Mouse (Mus musculus) intestine, postnatal 0 days (tissue): ENCODE measurements at regions not wholly inside any gene's neighbourhood (a gene's known extent, or its start where the extent isn't known, plus 50 kb on each side); places are given as distances from the start of the nearest gene placed in this dataset.

Source experiments
- ATAC-seq: fragments of 200-750 bp; cut with Nextera tagmentation; 2 replicates; pipeline ENCODE4 v1.8.0; 2017; ENCODE audit warnings: mild to moderate bottlenecking, moderate TSS enrichment, moderate library complexity
- H3K27ac ChIP-seq: fragments of 300-500 bp; sonication (generic); 2 replicates; pipeline ENCODE4 v1.5.1; 2014; ENCODE audit warnings: mild to moderate bottlenecking, low read depth, low read length, moderate library complexity
- H3K27me3 ChIP-seq: fragments of 300-500 bp; sonication (generic); replicated peaks from 2 replicates; pipeline ENCODE4 v1.6.1; 2014; ENCODE audit warnings: low read length, mixed read lengths; ENCODE audit not compliant: control insufficient read depth, insufficient read depth
- H3K36me3 ChIP-seq: fragments of 300-500 bp; sonication (generic); 2 replicates; pipeline ENCODE4 v1.6.1; 2014; ENCODE audit warnings: mild to moderate bottlenecking, moderate library complexity; ENCODE audit not compliant: control insufficient read depth, insufficient read depth
- H3K4me1 ChIP-seq: fragments of 300-500 bp; sonication (generic); replicated peaks from 2 replicates; pipeline ENCODE4 v1.6.1; 2014; ENCODE audit warnings: antibody characterized with exemption, low read length, mixed read lengths; ENCODE audit not compliant: control insufficient read depth, insufficient read depth
- H3K4me2 ChIP-seq: fragments of 300-500 bp; sonication (generic); replicated peaks from 2 replicates; pipeline ENCODE4 v1.6.1; 2014; ENCODE audit warnings: low read depth, mild to moderate bottlenecking, moderate library complexity
- H3K4me3 ChIP-seq: fragments of 300-500 bp; sonication (generic); 2 replicates; pipeline ENCODE4 v1.5.1; 2014; ENCODE audit warnings: low read depth, low read length
- H3K9ac ChIP-seq: fragments of 300-500 bp; sonication (generic); 2 replicates; pipeline ENCODE4 v1.6.1; 2014; ENCODE audit warnings: mild to moderate bottlenecking, low read depth, low read length
- H3K9me3 ChIP-seq: fragments of 300-500 bp; sonication (generic); 2 replicates; pipeline ENCODE4 v1.6.1; 2016; ENCODE audit warnings: mixed run types; ENCODE audit not compliant: control insufficient read depth
- CTCF ChIP-seq: sonication (generic); IDR thresholded peaks from 2 replicates; pipeline ENCODE4 v1.5.1; 2016; ENCODE audit warnings: low read depth, mild to moderate bottlenecking, control low read depth, antibody characterized with exemption, moderate library complexity
- whole genome bisulfite sequencing: fragments of 180-500 bp; shearing (Covaris S2); extraction: QIAGEN DNeasy Blood & Tissue Kit; methylation state at CpG from one replicate; pipeline ENCODE4 v1.1.7; 2014; 5-methylcytosine and 5-hydroxymethylcytosine counted together

DNA sequence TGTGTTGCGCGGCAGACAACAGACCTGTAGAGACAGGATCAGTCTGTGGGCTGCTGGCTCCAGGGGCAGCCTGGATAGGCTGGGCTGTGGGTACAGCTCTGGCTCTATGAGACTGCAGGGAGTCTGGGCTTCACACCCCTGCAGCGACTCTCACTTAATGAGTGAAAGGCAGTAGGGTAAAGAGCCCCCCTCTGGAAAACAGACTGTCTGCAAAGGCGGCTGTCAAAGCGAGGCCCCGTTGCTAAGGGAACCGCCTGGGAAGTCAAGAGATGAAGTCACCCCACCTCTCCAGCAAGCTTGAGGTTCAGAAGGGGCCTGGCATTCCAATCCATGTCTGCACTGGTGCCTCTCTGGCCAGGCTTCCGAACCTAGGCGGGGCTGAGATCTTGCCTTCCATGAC, 139.7 kb upstream of the Mvb12b start:
- Histone ChIP-seq H3K4me1 (no peaks in the 10 kb centered on the region), H3K9ac (no peak overlapping the region), H3K27me3 (no peaks in the 10 kb centered on the region), H3K36me3 (no peaks in the 10 kb centered on the region), H3K9me3 (no peaks in the 10 kb centered on the region), H3K4me2 (no peak overlapping the region), H3K4me3 (no peak overlapping the region), H3K27ac (no peak overlapping the region)
- no peak for TF ChIP-seq CTCF
- ATAC-seq = no peak
- 30% methylated on average over 9 of the region's 9 CpGs for WGBS

DNA sequence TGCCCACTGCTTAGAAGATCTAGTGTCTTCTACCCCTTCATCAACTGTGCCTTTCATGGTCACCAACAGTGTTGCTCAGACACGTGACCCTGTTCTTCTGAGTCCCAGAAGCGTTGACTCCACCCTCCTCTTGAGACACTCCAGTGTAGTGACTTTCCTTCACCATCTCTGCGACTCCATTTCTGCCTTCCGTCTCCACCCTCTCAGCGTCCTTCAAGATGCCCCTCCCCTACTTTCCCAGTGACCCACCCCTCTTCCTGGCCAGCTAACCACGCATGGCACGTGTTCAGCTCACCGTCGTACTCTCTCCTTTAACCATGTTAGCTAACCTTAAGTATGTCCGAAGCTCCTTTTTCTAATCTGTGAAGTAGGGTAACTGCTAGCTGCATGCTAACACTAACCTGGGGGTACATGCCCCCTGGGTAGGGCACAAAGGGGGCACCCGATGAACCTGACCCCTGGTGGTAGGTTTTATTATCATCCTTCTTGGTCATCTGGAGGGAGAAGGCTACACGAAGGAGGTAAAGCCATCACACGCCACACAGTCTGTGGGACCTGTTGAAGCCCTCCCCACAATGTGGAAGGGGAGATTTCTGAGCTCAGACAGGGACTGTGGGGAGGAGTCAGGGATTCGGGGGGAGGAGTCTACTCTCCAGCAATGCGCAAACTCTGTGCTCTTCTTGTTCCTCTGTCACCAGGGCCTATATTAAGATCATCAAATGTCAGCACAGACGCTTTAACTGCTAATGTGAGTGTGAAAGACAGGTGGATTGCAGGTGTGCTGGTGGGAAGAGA, 139.0 kb upstream of the Mvb12b start:
- Histone ChIP-seq H3K36me3 (no peaks in the 10 kb centered on the region), H3K4me2 (no peak overlapping the region), H3K4me1 (no peaks in the 10 kb centered on the region), H3K9ac (no peak overlapping the region), H3K9me3 (no peaks in the 10 kb centered on the region), H3K27me3 (no peaks in the 10 kb centered on the region), H3K27ac (no peak overlapping the region), H3K4me3 (no peak overlapping the region)
- WGBS = 73% methylated on average over 16 of the region's 16 CpGs
- no peak for ATAC-seq
- no peak for TF ChIP-seq CTCF

- Histone ChIP-seq H3K9me3 (no peaks in the 10 kb centered on the region), H3K36me3 (no peaks in the 10 kb centered on the region), H3K27me3 (no peaks in the 10 kb centered on the region), H3K4me1 (no peaks in the 10 kb centered on the region), H3K27ac (no peak overlapping the region), H3K4me2 (no peak overlapping the region), H3K4me3 (no peak overlapping the region), H3K9ac (no peak overlapping the region)
- no peak for ATAC-seq
- TF ChIP-seq CTCF = peak; percentile 62
- WGBS = 63% methylated on average over 10 of the region's 10 CpGs
Measured at GRCm38 (mm10) chr2:34025715-34026360, 138.1 kb upstream of the Mvb12b start.

DNA sequence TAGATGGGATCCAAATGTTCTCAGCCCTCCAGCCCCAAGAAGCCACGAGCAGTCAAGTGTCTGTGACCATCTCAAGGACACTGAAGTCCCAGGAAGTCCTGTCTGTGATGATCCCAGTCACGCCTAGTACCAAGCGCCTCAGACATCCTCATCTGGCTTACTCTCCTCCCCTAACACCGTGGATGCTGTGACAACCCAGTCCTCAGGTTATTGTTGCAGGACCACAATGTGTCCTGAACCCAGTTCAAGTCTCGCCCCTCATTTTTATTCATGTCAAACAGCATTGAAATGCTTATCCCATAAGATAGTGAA, 129.4 kb upstream of the Mvb12b start:
- Histone ChIP-seq H3K4me2 (no peak overlapping the region), H3K4me1 (no peaks in the 10 kb centered on the region), H3K27me3 (no peaks in the 10 kb centered on the region), H3K27ac (no peak overlapping the region), H3K4me3 (no peak overlapping the region), H3K9me3 (no peaks in the 10 kb centered on the region), H3K36me3 (no peaks in the 10 kb centered on the region), H3K9ac (no peak overlapping the region)
- no peak for TF ChIP-seq CTCF
- ATAC-seq = no peak
- 66% methylated on average over 5 of the region's 5 CpGs for WGBS

- H3K27me3 ChIP-seq = no peaks in the 10 kb centered on the region
- no peaks in the 10 kb centered on the region for H3K9me3 ChIP-seq
- H3K36me3 ChIP-seq = no peaks in the 10 kb centered on the region
- H3K4me2 ChIP-seq = no peak overlapping the region
- no peak overlapping the region for H3K9ac ChIP-seq
- ATAC-seq = no peak
- 60% methylated on average over 19 of the region's 20 CpGs for WGBS
- no peaks in the 10 kb centered on the region for H3K4me1 ChIP-seq
- TF ChIP-seq CTCF = no peak
- H3K4me3 ChIP-seq = no peak overlapping the region
- no peak overlapping the region for H3K27ac ChIP-seq
Measured at GRCm38 (mm10) chr2:34016350-34017141, 128.8 kb upstream of the Mvb12b start.

DNA sequence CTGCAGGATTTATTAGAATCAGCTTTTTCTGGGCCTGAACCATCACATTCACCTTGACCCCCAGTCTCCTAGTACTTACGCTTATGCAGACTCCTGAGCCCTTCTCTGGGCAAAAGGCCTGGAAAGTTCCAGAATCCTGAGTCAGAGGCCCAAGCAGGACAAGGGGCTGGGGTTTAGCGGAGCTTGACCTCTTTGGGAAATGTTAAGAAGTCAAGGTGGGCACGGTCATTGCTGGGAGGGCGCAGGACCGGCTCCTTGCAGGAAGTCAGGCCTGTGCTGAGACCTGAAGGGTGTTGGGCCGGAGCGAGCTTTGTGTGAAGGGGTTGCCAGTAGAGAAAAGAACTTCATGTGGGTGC, 127.9 kb upstream of the Mvb12b start:
- H3K9ac ChIP-seq = no peak overlapping the region
- no peaks in the 10 kb centered on the region for H3K36me3 ChIP-seq
- H3K4me3 ChIP-seq = no peak overlapping the region
- H3K27ac ChIP-seq = no peak overlapping the region
- ATAC-seq = no peak
- no peak overlapping the region for H3K4me2 ChIP-seq
- 87% methylated on average over 7 of the region's 7 CpGs for WGBS
- no peaks in the 10 kb centered on the region for H3K9me3 ChIP-seq
- no peaks in the 10 kb centered on the region for H3K4me1 ChIP-seq
- no peaks in the 10 kb centered on the region for H3K27me3 ChIP-seq
- TF ChIP-seq CTCF = no peak
